Mouse (Mus musculus) cerebellum, adult 2 months (tissue): ENCODE results near the gene Mlph.

Experiments used
- CTCF ChIP-seq: fragments of 200-500 bp; IDR thresholded peaks from 2 replicates; pipeline ENCODE4 v1.5.1; 2011; ENCODE audit warnings: low read depth, mild to moderate bottlenecking, control low read depth, low read length, moderate library complexity, borderline replicate concordance; ENCODE audit not compliant: insufficient read depth
- POLR2A ChIP-seq: fragments of 200-500 bp; IDR thresholded peaks from 2 replicates; pipeline ENCODE4 v1.6.1; 2011; ENCODE audit warnings: low read length, control low read depth, borderline replicate concordance; ENCODE audit not compliant: insufficient read depth

- TF ChIP-seq CTCF (no peak), POLR2A (no peak)
Measured at GRCm38 (mm10) chr1:90875371-90875770, 39.5 kb upstream of the Mlph start.
